Mouse (Mus musculus) midbrain, embryonic 14.5 days (tissue): ENCODE data around the gene Hoxb3. TPM values are rescaled to one million over a fixed set of nuclear protein-coding genes. Genes with fewer than 3 reads are reported as not detected.

Source experiments
- ATAC-seq: fragments of 200-750 bp; cut with Nextera tagmentation; 2 replicates; pipeline ENCODE4 v1.8.0; 2017; ENCODE audit warnings: moderate number of reproducible peaks, moderate library complexity; ENCODE audit not compliant: low FRiP score, low TSS enrichment
- DNase-seq: peaks from one replicate; pipeline ENCODE4 v3.0.0-alpha.2; 2015
- H3K27ac ChIP-seq: fragments of 300-500 bp; sonication (generic); replicated peaks from 2 replicates; pipeline ENCODE4 v1.5.1; 2014; ENCODE audit warnings: mild to moderate bottlenecking, low read depth, low read length, moderate library complexity
- H3K27me3 ChIP-seq: fragments of 300-500 bp; sonication (generic); 2 replicates; pipeline ENCODE4 v1.6.1; 2014; ENCODE audit warnings: low read length, control low read depth, mixed read lengths; ENCODE audit not compliant: control insufficient read depth, insufficient read depth
- H3K36me3 ChIP-seq: fragments of 300-500 bp; sonication (generic); 2 replicates; pipeline ENCODE4 v1.6.1; 2014; ENCODE audit warnings: low read length, control low read depth; ENCODE audit not compliant: control insufficient read depth, insufficient read depth
- H3K4me1 ChIP-seq: fragments of 300-500 bp; sonication (generic); 2 replicates; pipeline ENCODE4 v1.6.1; 2014; ENCODE audit warnings: mild to moderate bottlenecking, antibody characterized with exemption, low read length, control low read depth; ENCODE audit not compliant: control insufficient read depth, insufficient read depth
- H3K4me2 ChIP-seq: fragments of 300-500 bp; sonication (generic); 2 replicates; pipeline ENCODE4 v1.6.1; 2014; ENCODE audit warnings: mild to moderate bottlenecking, low read length, moderate library complexity
- H3K4me3 ChIP-seq: fragments of 300-500 bp; sonication (generic); replicated peaks from 2 replicates; pipeline ENCODE4 v1.5.1; 2014; ENCODE audit warnings: low read depth, low read length
- H3K9ac ChIP-seq: fragments of 300-500 bp; sonication (generic); replicated peaks from 2 replicates; pipeline ENCODE4 v1.6.1; 2014; ENCODE audit warnings: mild to moderate bottlenecking, low read length, moderate library complexity
- H3K9me3 ChIP-seq: fragments of 300-500 bp; sonication (generic); 2 replicates; pipeline ENCODE4 v1.6.1; 2016; ENCODE audit warnings: low read length, control low read depth, mixed read lengths; ENCODE audit not compliant: control insufficient read depth
- WGBS: fragments of 180-500 bp; shearing (Covaris S2); extraction: QIAGEN DNeasy Blood & Tissue Kit; methylation state at CpG from one replicate; pipeline ENCODE4 v1.1.7; 2014; 5-methylcytosine and 5-hydroxymethylcytosine counted together
- polyA plus RNA-seq: library from polyadenylated mRNA; unstranded; fragments of >200 nt; fragmentation: Nextera tagmentation; extraction: Ambion mirVana; gene quantifications from 2 replicates; pipeline ENCODE4 v1.2.1, GENCODE M21; 2014

Gene Hoxb3
- polyA plus RNA-seq, 1 experiment from 2014 or later, result not detected

DNA sequence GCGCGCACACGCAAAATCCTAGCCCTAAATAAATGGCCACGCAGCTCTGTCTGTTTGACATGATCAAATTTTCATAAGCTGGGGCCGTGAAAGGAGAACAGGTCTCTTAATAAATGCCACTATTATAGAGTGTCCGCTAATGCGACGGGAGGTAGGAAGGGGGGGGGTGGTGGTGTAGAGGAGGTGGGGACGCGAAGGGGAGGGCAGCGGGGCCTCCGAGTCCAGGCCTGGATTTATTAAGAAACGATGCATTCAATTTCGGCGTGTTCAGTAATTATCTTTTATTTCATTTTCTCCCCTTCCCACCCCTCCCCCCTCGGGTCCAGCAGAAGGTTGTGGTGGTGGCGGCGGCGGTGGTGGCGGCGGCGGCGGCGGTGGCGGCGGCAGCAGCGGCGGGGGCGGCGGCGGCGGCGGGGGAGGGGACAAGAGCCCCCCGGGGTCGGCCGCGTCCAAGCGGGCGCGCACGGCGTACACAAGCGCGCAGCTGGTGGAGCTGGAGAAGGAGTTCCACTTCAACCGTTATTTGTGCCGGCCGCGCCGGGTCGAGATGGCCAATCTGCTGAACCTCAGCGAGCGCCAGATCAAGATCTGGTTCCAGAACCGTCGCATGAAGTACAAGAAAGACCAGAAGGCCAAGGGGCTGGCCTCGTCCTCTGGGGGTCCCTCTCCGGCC, 22.2 kb downstream of the Hoxb3 start:
- Histone ChIP-seq H3K4me2 (no peak overlapping the region), H3K27ac (no peak overlapping the region), H3K9me3 (no peaks in the 10 kb centered on the region), H3K4me3 (no peak overlapping the region), H3K4me1 (no peaks in the 10 kb centered on the region), H3K9ac (no peak overlapping the region), H3K27me3 (peaks cover 95% of the 10 kb centered on the region), H3K36me3 (no peaks in the 10 kb centered on the region)
- no peak for ATAC-seq
- under 1% methylated on average over 56 of the region's 56 CpGs for WGBS
- no peak for DNase-seq

- ATAC-seq, result no peak
- DNase-seq, result no peak
- Histone ChIP-seq H3K9ac (no peak overlapping the region), H3K27ac (no peak overlapping the region), H3K4me2 (no peak overlapping the region), H3K4me1 (no peaks in the 10 kb centered on the region), H3K27me3 (peaks cover 96% of the 10 kb centered on the region), H3K9me3 (no peaks in the 10 kb centered on the region), H3K36me3 (no peaks in the 10 kb centered on the region), H3K4me3 (no peak overlapping the region)
- WGBS, result 1% methylated on average over 45 of the region's 45 CpGs
Observed at GRCm38 (mm10) chr11:96345893-96346806, 23.0 kb downstream of the Hoxb3 start.

- no peak overlapping the region for H3K27ac ChIP-seq
- H3K4me2 ChIP-seq, result no peak overlapping the region
- no peaks in the 10 kb centered on the region for H3K4me1 ChIP-seq
- H3K36me3 ChIP-seq, result no peaks in the 10 kb centered on the region
- peaks cover 97% of the 10 kb centered on the region for H3K27me3 ChIP-seq
- ATAC-seq (no peak), DNase-seq (no peak)
- WGBS, result 7% methylated on average over 5 of the region's 5 CpGs
- no peak overlapping the region for H3K4me3 ChIP-seq
- no peaks in the 10 kb centered on the region for H3K9me3 ChIP-seq
- H3K9ac ChIP-seq, result no peak overlapping the region
Observed at GRCm38 (mm10) chr11:96346916-96347520, 23.9 kb downstream of the Hoxb3 start.

- H3K27ac ChIP-seq, result no peak overlapping the region
- H3K9ac ChIP-seq, result no peak overlapping the region
Observed at GRCm38 (mm10) chr11:96347717-96348116, 24.6 kb downstream of the Hoxb3 start.

DNA sequence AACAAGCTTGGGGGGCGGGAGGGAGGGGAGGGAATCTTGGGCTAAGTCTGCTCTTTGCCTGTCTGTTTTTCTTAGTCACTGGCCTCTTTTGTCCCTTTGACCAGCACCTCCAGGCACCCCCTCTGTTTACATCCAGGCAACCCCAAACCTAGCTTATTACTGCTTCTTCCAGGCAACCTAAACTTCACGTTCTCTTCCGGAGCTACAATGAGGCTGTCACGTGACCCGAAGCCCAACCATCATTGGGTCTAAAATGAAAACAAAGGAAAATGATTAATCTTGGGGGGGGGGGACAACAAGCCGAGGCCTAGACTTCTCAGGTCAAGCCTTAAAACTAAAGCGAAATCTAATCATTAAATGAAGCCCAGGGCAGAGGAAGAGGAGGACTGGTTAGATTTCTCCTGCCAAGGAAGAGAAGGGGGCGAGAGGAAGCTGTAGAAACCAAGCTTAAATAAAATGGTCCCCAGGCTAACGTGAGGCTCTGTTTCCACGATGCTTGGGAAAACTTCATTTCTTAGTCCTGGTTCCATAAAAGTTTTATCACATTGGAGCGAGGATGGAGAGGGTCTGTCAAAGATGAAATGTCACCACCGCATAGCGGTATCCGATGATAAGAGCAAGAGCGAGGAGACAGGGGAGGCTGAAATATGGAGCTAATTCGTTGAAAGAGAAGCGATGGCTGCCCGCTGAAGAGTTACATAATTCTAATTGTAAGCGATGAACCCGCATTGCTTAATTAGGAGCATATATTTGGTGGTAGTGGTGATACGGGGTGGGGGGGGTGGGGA, 25.2 kb downstream of the Hoxb3 start:
- Histone ChIP-seq H3K27me3 (peaks cover 98% of the 10 kb centered on the region), H3K4me3 (no peak overlapping the region), H3K4me1 (no peaks in the 10 kb centered on the region), H3K9me3 (no peaks in the 10 kb centered on the region), H3K27ac (no peak overlapping the region), H3K4me2 (no peak overlapping the region), H3K36me3 (no peaks in the 10 kb centered on the region), H3K9ac (no peak overlapping the region)
- ATAC-seq (no peak), DNase-seq (no peak)
- 3% methylated on average over 21 of the region's 21 CpGs for whole genome bisulfite sequencing

More at GRCm38 (mm10) chr11:96347717-96348116, 24.6 kb downstream of the Hoxb3 start:
- no peaks in the 10 kb centered on the region for H3K4me1 ChIP-seq
- no peak for ATAC-seq
- DNase-seq, result no peak
- H3K4me2 ChIP-seq, result no peak overlapping the region
- H3K4me3 ChIP-seq, result no peak overlapping the region
- 8% methylated on average over 4 of the region's 4 CpGs for WGBS
- H3K9me3 ChIP-seq, result no peaks in the 10 kb centered on the region
- H3K27me3 ChIP-seq, result peaks cover 98% of the 10 kb centered on the region
- H3K36me3 ChIP-seq, result no peaks in the 10 kb centered on the region

- ATAC-seq, result no peak
- Histone ChIP-seq H3K4me1 (no peaks in the 10 kb centered on the region), H3K9ac (no peak overlapping the region), H3K27ac (no peak overlapping the region), H3K9me3 (no peaks in the 10 kb centered on the region), H3K36me3 (no peaks in the 10 kb centered on the region), H3K4me2 (no peak overlapping the region), H3K4me3 (no peak overlapping the region), H3K27me3 (peaks cover 95% of the 10 kb centered on the region)
- DNase-seq, result no peak
- WGBS, result 10% methylated on average over 3 of the region's 3 CpGs
Observed at GRCm38 (mm10) chr11:96348988-96349387, 25.9 kb downstream of the Hoxb3 start.

- H3K4me1 ChIP-seq, result no peaks in the 10 kb centered on the region
- H3K27me3 ChIP-seq, result peaks cover 95% of the 10 kb centered on the region
Observed at GRCm38 (mm10) chr11:96349491-96350340, 26.6 kb downstream of the Hoxb3 start.

GRCm38 (mm10) chr11:96350341-96350624, 27.2 kb downstream of the Hoxb3 start, which contains the start of gene Hoxb2:
Hoxb2 (plus strand) TSS chr11:96350525.
- no peak within 1 kb of the TSS for H3K4me3 ChIP-seq
- no peak within 1 kb of the TSS for H3K9ac ChIP-seq
- H3K4me1 ChIP-seq, result no peaks in the 10 kb centered on the region
- no peak for ATAC-seq
- H3K27me3 ChIP-seq, result peaks cover 94% of the 10 kb centered on the region
- 3% methylated on average over 2 of the region's 2 CpGs for WGBS
- no peak for DNase-seq
- H3K36me3 ChIP-seq, result no peaks in the 10 kb centered on the region
- no peak within 1 kb of the TSS for H3K4me2 ChIP-seq
- no peak within 1 kb of the TSS for H3K27ac ChIP-seq
- no peaks in the 10 kb centered on the region for H3K9me3 ChIP-seq

More at GRCm38 (mm10) chr11:96349491-96350340, 26.6 kb downstream of the Hoxb3 start:
- H3K4me3 ChIP-seq, result no peak overlapping the region
- no peaks in the 10 kb centered on the region for H3K36me3 ChIP-seq
- no peak for DNase-seq
- H3K27ac ChIP-seq, result no peak overlapping the region
- no peak for ATAC-seq
- no peaks in the 10 kb centered on the region for H3K9me3 ChIP-seq
- H3K4me2 ChIP-seq, result no peak overlapping the region
- H3K9ac ChIP-seq, result no peak overlapping the region
- WGBS, result 2% methylated on average over 13 of the region's 14 CpGs
